Mouse (Mus musculus) megakaryocyte, embryonic 14.5 days (primary cell): ENCODE measurements around the gene Slc25a26.

Experiments used
- FLI1 ChIP-seq: IDR thresholded peaks from 2 replicates; pipeline ENCODE4 v1.6.1; 2012; ENCODE audit warnings: low read length, inconsistent platforms, mixed read lengths
- GATA1 ChIP-seq: IDR thresholded peaks from 3 replicates; pipeline ENCODE4 v1.6.1; 2012; ENCODE audit warnings: mixed read lengths, low read length, inconsistent platforms, borderline replicate concordance

DNA sequence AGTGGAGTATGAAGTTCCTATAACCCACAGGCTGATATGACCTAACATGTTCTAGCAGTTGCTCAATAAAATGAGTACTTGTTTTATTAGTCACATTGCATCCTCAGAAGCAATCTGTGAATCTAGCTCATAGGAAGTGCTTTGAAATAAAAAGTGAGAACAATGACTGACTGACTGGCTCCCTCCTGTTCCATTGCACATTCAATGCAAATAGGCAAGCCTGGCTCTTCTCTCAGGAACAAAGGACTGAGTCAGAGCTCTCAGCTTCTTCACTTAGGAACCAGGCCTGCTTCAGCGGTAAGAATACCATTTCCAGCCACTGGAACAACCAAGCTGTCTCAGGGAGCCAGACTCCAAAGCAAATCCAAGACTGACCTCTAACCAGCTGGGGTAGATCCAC, 135.2 kb downstream of the Slc25a26 start:
- TF ChIP-seq GATA1, result no peak
- TF ChIP-seq FLI1, result no peak
